Mouse (Mus musculus) limb, embryonic 10.5 days (tissue): ENCODE results near the gene Ccz1. TPM values are rescaled to one million over a fixed set of nuclear protein-coding genes. Genes with fewer than 3 reads are reported as not detected.
"Not testable (repeated sequence)": the region's sequence is repeated elsewhere in the genome, so short reads cannot be mapped to it uniquely, and the experiment has no call there.

ENCODE experiments used
- DNase-seq: peaks from one replicate; pipeline ENCODE4 v3.0.0-alpha.2; 2017; ENCODE audit warnings: low spot score
- H3K27ac ChIP-seq: fragments of 300-500 bp; sonication (generic); 2 replicates; pipeline ENCODE4 v1.5.1; 2016; ENCODE audit warnings: mild to moderate bottlenecking
- H3K27me3 ChIP-seq: fragments of 300-500 bp; sonication (generic); 2 replicates; pipeline ENCODE4 v1.6.1; 2016; ENCODE audit warnings: low read depth, mild to moderate bottlenecking; ENCODE audit not compliant: poor library complexity, severe bottlenecking
- H3K36me3 ChIP-seq: fragments of 300-500 bp; sonication (generic); 2 replicates; pipeline ENCODE4 v1.6.1; 2016; ENCODE audit warnings: mild to moderate bottlenecking, moderate library complexity
- H3K4me1 ChIP-seq: fragments of 300-500 bp; sonication (generic); 2 replicates; pipeline ENCODE4 v1.6.1; 2016
- H3K4me3 ChIP-seq: fragments of 300-500 bp; sonication (generic); 2 replicates; pipeline ENCODE4 v1.5.1; 2016; ENCODE audit warnings: mild to moderate bottlenecking, moderate library complexity
- H3K9me3 ChIP-seq: fragments of 300-500 bp; sonication (generic); replicated peaks from 2 replicates; pipeline ENCODE4 v1.6.1; 2016; ENCODE audit warnings: mild to moderate bottlenecking
- WGBS: fragments of 180-500 bp; shearing (Covaris S2); methylation state at CpG from one replicate; pipeline ENCODE4 v1.1.7; 2016; 5-methylcytosine and 5-hydroxymethylcytosine counted together
- polyA plus RNA-seq: library from polyadenylated mRNA; unstranded; fragments of >200 nt; fragmentation: Nextera tagmentation; extraction: Ambion mirVana; gene quantifications from 2 replicates; pipeline ENCODE4 v1.2.1, GENCODE M21; 2016

Gene Ccz1
- polyA plus RNA-seq, 1 experiment from 2014 or later: 98.8 TPM

GRCm38 (mm10) chr5:144032491-144032890 is 17.8 kb upstream of the Ccz1 start:
- WGBS: 94% methylated on average over 7 of the region's 7 CpGs
- DNase-seq: no peak
- Histone ChIP-seq H3K4me3 (no peak overlapping the region), H3K27me3 (no peaks in the 10 kb centered on the region), H3K9me3 (no peaks in the 10 kb centered on the region), H3K27ac (no peak overlapping the region), H3K4me1 (no peaks in the 10 kb centered on the region), H3K36me3 (no peaks in the 10 kb centered on the region)

- no peaks in the 10 kb centered on the region for H3K4me1 ChIP-seq
- no peak within 1 kb of the TSS for H3K27ac ChIP-seq
- H3K4me3 ChIP-seq: no peak within 1 kb of the TSS
- no peaks in the 10 kb centered on the region for H3K9me3 ChIP-seq
- 75% methylated on average over 11 of the region's 11 CpGs for WGBS
- no peaks in the 10 kb centered on the region for H3K27me3 ChIP-seq
- no peak for DNase-seq
- no peaks in the 10 kb centered on the region for H3K36me3 ChIP-seq
Observed at GRCm38 (mm10) chr5:144026620-144027263, 12.1 kb upstream of the Ccz1 start, which contains the start of gene Ocm. Ocm (minus strand) TSS chr5:144026670.

DNA sequence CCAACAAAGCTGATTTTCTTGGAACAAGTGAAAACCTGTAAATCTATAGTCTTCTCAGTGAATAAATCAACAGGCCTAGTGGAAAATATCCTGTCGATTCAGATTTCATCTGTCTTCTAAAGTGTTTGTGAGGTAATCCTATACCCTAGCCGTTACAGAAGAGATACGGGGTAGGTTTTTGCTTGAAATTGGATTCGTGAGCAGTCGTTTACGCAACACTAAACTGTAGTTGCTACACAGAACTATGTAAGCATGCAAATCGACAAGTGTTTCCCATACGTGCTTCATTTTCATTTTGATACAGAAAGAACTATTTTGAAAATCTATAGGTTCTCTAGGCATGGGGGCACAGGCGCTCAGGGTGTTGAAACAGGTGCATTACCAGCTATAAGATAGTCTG is 1.2 kb upstream of the Ccz1 start:
- H3K36me3 ChIP-seq: peaks cover 18% of the 10 kb centered on the region
- H3K4me3 ChIP-seq: no peak overlapping the region
- DNase-seq: no peak
- WGBS: 90% methylated on average over 9 of the region's 9 CpGs
- H3K9me3 ChIP-seq: no peaks in the 10 kb centered on the region
- no peak overlapping the region for H3K27ac ChIP-seq
- peaks cover 4% of the 10 kb centered on the region for H3K4me1 ChIP-seq
- H3K27me3 ChIP-seq: no peaks in the 10 kb centered on the region

GRCm38 (mm10) chr5:144015312-144015650 is 604 bp upstream of the Ccz1 start:
- H3K36me3 ChIP-seq: peaks cover 24% of the 10 kb centered on the region
- DNase-seq: no peak
- H3K4me1 ChIP-seq: peaks cover 4% of the 10 kb centered on the region
- no peak overlapping the region for H3K27ac ChIP-seq
- H3K27me3 ChIP-seq: no peaks in the 10 kb centered on the region
- peak overlapping the region; percentile 92 for H3K4me3 ChIP-seq
- 75% methylated on average over 3 of the region's 3 CpGs for WGBS
- no peaks in the 10 kb centered on the region for H3K9me3 ChIP-seq

- not testable (repeated sequence) for H3K27ac ChIP-seq, DNase-seq, H3K27me3 ChIP-seq, H3K4me1 ChIP-seq, H3K9me3 ChIP-seq
- WGBS: 72% methylated on average over 13 of the region's 13 CpGs
- Histone ChIP-seq H3K36me3 (peaks cover 40% of the 10 kb centered on the region), H3K4me3 (peak overlapping the region; percentile 92)
Observed at GRCm38 (mm10) chr5:144013366-144014134, 1.1 kb downstream of the Ccz1 start.

- Histone ChIP-seq H3K36me3 (peaks cover 97% of the 10 kb centered on the region), H3K27ac (no peak overlapping the region), H3K9me3 (no peaks in the 10 kb centered on the region), H3K27me3 (no peaks in the 10 kb centered on the region), H3K4me1 (no peaks in the 10 kb centered on the region), H3K4me3 (no peak overlapping the region)
- no peak for DNase-seq
- WGBS: 95% methylated on average over 15 of the region's 15 CpGs
Observed at GRCm38 (mm10) chr5:144002461-144003192, 12.1 kb downstream of the Ccz1 start.

DNA sequence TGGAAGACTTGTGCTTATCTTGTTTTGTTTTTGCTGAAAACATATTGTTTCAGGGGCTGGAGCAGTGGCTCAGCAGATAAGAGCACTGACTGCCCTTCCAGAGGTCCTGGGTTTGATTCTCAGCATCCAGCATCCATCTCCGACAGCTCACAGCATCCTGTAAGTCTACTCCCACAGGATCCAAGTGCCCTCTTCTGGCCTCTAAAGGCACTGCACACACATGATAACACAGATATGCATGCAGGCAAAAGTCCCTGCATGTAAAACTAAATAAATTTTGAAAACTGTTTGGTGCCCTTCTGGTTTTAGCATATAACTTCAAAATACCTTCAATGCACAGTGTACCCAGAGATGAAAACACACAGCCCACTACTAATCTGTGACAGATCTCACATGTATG is 15.3 kb downstream of the Ccz1 start:
- no peak overlapping the region for H3K4me3 ChIP-seq
- no peaks in the 10 kb centered on the region for H3K4me1 ChIP-seq
- peaks cover 98% of the 10 kb centered on the region for H3K36me3 ChIP-seq
- WGBS: 85% methylated on average over 1 of the region's 1 CpGs
- no peak overlapping the region for H3K27ac ChIP-seq
- no peaks in the 10 kb centered on the region for H3K9me3 ChIP-seq
- H3K27me3 ChIP-seq: no peaks in the 10 kb centered on the region
- DNase-seq: no peak

DNA sequence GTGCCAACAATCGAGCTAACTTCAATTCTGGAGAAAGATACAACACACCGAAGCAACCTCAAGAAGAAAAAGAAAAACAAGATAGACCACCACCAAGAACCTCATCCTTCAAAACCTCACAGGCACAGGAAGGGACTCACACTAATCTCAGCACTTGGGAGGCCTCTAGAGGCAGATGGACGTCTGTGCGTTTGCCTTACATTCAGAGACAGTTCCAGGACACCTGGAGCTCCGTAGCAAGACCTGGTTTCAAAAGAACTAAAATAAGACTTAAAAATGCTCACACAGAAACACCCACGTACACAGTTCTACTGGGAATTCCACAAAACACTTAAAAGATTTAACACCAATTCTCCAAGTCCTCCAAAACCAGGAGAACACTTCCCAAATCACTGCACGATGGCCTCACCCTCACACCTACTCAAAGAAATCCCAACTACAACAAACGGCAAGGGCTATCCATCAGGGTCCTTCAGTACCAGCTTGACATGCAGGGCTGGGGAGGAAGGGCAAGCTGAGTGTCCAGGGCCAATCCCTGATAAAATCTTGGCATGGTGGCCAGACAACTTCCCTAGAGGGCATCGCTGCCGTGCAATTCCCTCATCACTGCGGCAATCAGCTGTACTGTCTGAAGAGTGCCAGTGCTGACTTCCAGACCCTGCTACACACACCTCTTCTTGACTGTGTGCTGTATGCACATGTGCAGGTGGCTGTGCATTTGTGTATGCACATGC is 19.9 kb downstream of the Ccz1 start:
- DNase-seq: no peak
- Histone ChIP-seq H3K27ac (no peak overlapping the region), H3K9me3 (no peaks in the 10 kb centered on the region), H3K27me3 (no peaks in the 10 kb centered on the region), H3K36me3 (peaks cover 99% of the 10 kb centered on the region), H3K4me1 (no peaks in the 10 kb centered on the region), H3K4me3 (no peak overlapping the region)
- 72% methylated on average over 11 of the region's 11 CpGs for WGBS

DNA sequence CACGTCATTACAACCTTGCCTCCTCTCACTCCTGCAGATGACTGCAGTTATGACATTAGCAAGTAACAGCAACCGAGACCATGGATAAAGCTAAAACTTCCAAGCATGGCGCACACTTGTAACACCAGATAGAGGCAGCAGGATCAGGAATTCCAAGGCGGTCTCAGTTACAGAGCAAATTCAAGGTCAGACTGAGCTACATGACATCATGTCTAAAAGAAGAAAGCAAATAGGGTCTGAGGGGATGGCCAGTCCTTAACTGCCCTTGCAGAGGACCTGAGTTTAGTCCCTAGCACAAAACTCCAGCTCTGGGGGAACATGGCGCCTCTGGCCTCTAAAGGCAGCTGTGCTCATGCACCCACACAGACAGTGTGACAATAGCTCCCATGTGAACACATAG is 20.8 kb downstream of the Ccz1 start:
- Histone ChIP-seq H3K27ac (no peak overlapping the region), H3K4me1 (no peaks in the 10 kb centered on the region)
- 93% methylated on average over 5 of the region's 5 CpGs for WGBS

GRCm38 (mm10) chr5:143993260-143993659 is 21.4 kb downstream of the Ccz1 start:
- 92% methylated on average over 8 of the region's 8 CpGs for WGBS
- Histone ChIP-seq H3K4me1 (no peaks in the 10 kb centered on the region), H3K36me3 (peaks cover 99% of the 10 kb centered on the region), H3K27ac (no peak overlapping the region), H3K9me3 (no peaks in the 10 kb centered on the region), H3K4me3 (no peak overlapping the region), H3K27me3 (no peaks in the 10 kb centered on the region)
- no peak for DNase-seq

More for the DNA sequence above, 20.8 kb downstream of the Ccz1 start:
- DNase-seq: no peak
- H3K27me3 ChIP-seq: no peaks in the 10 kb centered on the region
- no peak overlapping the region for H3K4me3 ChIP-seq
- H3K9me3 ChIP-seq: no peaks in the 10 kb centered on the region
- H3K36me3 ChIP-seq: peaks cover 99% of the 10 kb centered on the region

DNA sequence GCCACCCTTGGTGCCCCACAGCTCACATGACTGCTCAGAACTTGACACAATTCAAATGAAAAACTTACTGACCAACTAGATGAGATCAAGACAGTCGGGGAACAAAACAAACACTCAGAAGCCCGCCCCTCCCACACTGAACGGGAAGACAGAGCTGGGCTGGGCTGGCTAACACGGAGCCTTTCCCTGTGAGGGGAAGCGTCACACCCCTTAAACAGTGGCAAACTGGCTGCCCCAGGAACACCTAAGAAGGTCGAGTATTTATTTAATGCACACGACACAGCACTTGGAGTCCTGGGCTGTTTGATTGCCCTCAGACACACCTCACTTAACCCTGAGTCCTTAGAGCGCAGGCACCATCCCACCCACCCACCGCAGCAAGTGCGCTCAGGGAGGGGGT is 22.0 kb downstream of the Ccz1 start:
- WGBS: 90% methylated on average over 10 of the region's 10 CpGs
- no peak overlapping the region for H3K4me3 ChIP-seq
- DNase-seq: no peak
- H3K27ac ChIP-seq: no peak overlapping the region
- H3K4me1 ChIP-seq: no peaks in the 10 kb centered on the region
- no peaks in the 10 kb centered on the region for H3K9me3 ChIP-seq
- peaks cover 99% of the 10 kb centered on the region for H3K36me3 ChIP-seq
- H3K27me3 ChIP-seq: no peaks in the 10 kb centered on the region

- Histone ChIP-seq H3K4me1 (no peaks in the 10 kb centered on the region), H3K36me3 (peaks cover 99% of the 10 kb centered on the region), H3K4me3 (no peak overlapping the region), H3K9me3 (no peaks in the 10 kb centered on the region), H3K27ac (no peak overlapping the region), H3K27me3 (no peaks in the 10 kb centered on the region)
- DNase-seq: no peak
- WGBS: 95% methylated on average over 11 of the region's 11 CpGs
Observed at GRCm38 (mm10) chr5:143990086-143990485, 24.6 kb downstream of the Ccz1 start.
